Mouse (Mus musculus): ENCODE data around the gene Cpvl. TPM values are rescaled to one million over a fixed set of nuclear protein-coding genes. Genes with fewer than 3 reads are reported as not detected.

Gene Cpvl
- polyA plus RNA-seq, 1 experiment from 2014 or later: not detected

DNA sequence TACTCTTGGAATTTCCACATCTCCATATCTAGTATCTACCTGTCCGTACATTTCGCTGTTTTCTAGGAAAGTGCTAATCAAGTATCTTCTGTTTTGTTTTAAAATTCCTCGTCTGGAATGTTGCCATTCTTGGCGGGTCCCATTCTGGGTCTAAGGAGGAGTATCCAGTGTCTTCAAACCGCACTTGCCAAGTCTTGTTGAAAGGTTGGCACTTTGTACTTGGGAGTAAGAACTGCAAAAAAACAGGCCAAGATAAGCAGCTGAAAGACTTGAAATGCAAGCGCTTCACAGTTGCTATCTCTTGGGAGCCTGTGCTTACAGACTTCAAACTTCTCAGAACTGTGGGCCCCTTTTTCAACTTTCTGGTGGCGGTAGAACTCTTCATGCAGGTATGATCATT, 58.4 kb downstream of the Cpvl start:
- H3K4me3 ChIP-seq: no peak overlapping the region
- no peaks in the 10 kb centered on the region for H3K36me3 ChIP-seq
- no peaks in the 10 kb centered on the region for H3K9me3 ChIP-seq
- 86% methylated on average over 7 of the region's 7 CpGs for WGBS
- no peak overlapping the region for H3K27ac ChIP-seq (replicated peaks)
- no peak for ATAC-seq (replicated peaks)
- no peaks in the 10 kb centered on the region for H3K27me3 ChIP-seq
- H3K4me2 ChIP-seq (replicated peaks): no peak overlapping the region
- H3K9ac ChIP-seq (replicated peaks): no peak overlapping the region
- no peaks in the 10 kb centered on the region for H3K4me1 ChIP-seq

DNA sequence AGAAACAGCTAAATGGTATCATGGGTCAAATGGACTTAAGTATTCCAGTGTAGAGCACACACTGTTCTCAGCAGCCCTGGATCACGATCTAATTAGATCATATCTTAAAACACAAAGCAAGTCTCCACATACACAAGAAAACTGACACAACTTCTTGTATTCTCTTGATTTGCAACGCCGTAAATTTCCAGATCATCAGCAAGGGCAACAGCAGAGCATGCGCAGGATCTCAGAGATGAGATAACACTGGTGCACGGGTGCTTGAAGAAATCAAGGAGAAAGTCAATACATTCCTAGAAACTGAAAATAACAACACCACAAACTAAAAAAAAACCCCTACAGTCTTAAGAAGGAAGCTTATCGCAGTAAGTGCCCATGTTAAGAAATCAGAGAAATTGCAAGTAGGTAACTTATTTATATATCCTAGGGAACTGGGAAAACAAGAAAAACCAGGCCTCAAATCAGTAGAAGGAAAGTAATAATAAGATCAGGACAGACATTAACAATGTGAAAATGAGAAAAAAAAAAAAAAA, 61.4 kb downstream of the Cpvl start:
- H3K9ac ChIP-seq (replicated peaks): no peak overlapping the region
- H3K27me3 ChIP-seq: no peaks in the 10 kb centered on the region
- H3K27ac ChIP-seq (replicated peaks): no peak overlapping the region
- no peaks in the 10 kb centered on the region for H3K9me3 ChIP-seq
- H3K4me1 ChIP-seq: no peaks in the 10 kb centered on the region
- no peak overlapping the region for H3K4me3 ChIP-seq
- WGBS: 94% methylated on average over 6 of the region's 6 CpGs
- H3K36me3 ChIP-seq: no peaks in the 10 kb centered on the region
- ATAC-seq (replicated peaks): no peak
- H3K4me2 ChIP-seq (replicated peaks): no peak overlapping the region

DNA sequence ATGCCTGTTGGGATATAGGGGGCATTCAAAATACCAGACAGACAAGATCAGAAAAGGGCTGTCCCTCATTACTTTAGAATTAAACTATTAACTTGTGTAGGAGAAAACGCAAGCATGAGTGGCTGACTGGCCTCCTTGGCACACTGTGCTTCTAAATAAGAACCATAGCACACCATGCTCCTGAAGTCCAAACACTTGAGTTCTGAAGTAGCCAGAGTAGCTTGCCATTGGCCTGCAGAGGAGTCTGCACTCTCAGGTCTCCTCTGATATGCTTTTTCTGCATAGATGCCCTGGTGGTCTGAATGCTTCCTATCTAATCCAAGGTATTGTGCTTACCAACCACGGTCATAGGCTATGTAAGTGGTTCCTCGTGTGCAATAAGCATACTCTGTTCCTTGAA, 63.1 kb downstream of the Cpvl start:
- H3K4me3 ChIP-seq: no peak overlapping the region
- H3K4me2 ChIP-seq (replicated peaks): no peak overlapping the region
- no peak for ATAC-seq (replicated peaks)
- no peak overlapping the region for H3K27ac ChIP-seq (replicated peaks)
- WGBS: 83% methylated on average over 3 of the region's 3 CpGs
- H3K9me3 ChIP-seq: no peaks in the 10 kb centered on the region
- no peaks in the 10 kb centered on the region for H3K4me1 ChIP-seq
- H3K27me3 ChIP-seq: no peaks in the 10 kb centered on the region
- no peak overlapping the region for H3K9ac ChIP-seq (replicated peaks)
- no peaks in the 10 kb centered on the region for H3K36me3 ChIP-seq

DNA sequence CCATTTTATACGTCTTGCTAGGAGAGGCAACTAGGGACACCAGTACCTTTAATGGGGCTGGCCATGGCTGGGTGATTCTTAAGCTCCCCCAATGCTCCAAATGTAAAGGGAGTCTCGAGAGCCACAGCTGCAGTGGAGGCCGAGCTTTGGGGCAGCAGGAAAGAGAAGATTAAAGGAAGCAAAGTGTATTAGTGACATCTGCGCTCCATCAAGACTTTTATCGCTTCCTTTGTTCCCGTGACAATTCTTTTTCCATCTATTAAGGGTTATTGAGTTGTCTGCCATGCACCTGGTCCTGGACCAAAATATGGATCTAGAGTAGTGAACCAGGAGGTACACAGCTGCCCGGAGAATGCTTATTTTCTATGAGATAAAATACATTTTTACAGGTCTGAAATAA, 65.3 kb downstream of the Cpvl start:
- H3K4me2 ChIP-seq (replicated peaks): no peak overlapping the region
- H3K4me1 ChIP-seq: peaks cover 11% of the 10 kb centered on the region
- H3K9me3 ChIP-seq: no peaks in the 10 kb centered on the region
- H3K9ac ChIP-seq (replicated peaks): no peak overlapping the region
- H3K27ac ChIP-seq (replicated peaks): no peak overlapping the region
- no peaks in the 10 kb centered on the region for H3K27me3 ChIP-seq
- no peak for ATAC-seq (replicated peaks)
- H3K4me3 ChIP-seq: no peak overlapping the region
- 50% methylated on average over 7 of the region's 7 CpGs for WGBS
- H3K36me3 ChIP-seq: no peaks in the 10 kb centered on the region

DNA sequence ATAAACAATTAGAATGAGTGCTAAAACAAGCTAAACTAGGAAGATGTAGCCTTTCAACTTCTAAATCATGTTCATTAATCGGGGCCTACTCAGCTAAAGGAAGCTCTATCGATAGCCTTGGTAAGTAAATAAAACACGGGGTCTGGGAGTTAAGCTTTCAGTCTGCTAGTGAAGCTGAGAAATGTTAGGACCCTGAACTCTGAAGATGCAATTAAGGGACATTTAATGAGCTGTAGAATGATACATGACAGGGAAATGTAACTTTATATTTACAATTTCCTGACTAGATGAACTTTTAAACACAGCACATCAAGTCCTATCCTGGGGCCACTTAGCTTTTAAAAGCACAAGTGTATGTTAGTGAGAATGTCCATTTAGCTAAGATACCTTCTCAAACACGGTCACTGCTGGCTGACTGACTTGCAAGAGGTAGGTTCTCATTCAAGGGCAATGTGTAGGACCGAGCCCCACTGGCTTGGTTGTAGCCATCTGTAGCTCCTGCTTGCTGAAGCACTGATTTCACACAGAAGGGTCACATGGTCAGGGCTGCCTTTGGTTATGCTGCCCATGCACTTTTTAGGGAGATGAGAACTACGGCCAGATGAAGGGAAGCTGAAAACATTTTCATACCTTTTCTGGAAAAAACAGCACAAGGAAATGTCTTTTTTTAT, 66.2 kb downstream of the Cpvl start:
- 89% methylated on average over 6 of the region's 6 CpGs for WGBS
- no peak overlapping the region for H3K27ac ChIP-seq (replicated peaks)
- ATAC-seq (replicated peaks): no peak
- H3K4me3 ChIP-seq: no peak overlapping the region
- no peak overlapping the region for H3K4me2 ChIP-seq (replicated peaks)
- no peaks in the 10 kb centered on the region for H3K27me3 ChIP-seq
- H3K36me3 ChIP-seq: no peaks in the 10 kb centered on the region
- H3K9me3 ChIP-seq: no peaks in the 10 kb centered on the region
- no peak overlapping the region for H3K9ac ChIP-seq (replicated peaks)
- H3K4me1 ChIP-seq: peaks cover 11% of the 10 kb centered on the region

DNA sequence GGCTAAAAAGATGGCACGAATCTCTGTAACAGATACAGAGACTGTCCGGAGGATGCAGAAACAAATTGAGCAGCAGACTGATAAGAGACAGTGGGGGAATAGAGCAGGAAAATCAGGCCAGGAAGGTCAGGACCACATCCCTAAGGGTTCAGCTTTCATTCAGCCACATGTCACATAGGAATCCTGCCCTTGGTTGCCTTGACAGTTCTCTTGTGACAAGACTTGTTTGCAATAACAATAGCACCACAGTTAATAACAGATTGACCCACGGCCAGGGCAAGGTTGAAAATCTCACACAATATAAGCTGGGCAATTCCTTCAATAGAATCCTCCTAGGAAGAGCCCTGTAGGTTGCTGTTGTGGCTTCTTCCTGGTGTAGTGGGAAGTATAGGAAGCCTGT, 68.5 kb downstream of the Cpvl start:
- H3K27me3 ChIP-seq: no peaks in the 10 kb centered on the region
- no peaks in the 10 kb centered on the region for H3K9me3 ChIP-seq
- H3K36me3 ChIP-seq: no peaks in the 10 kb centered on the region
- no peak overlapping the region for H3K27ac ChIP-seq (replicated peaks)
- 13% methylated on average over 3 of the region's 3 CpGs for WGBS
- no peak overlapping the region for H3K9ac ChIP-seq (replicated peaks)
- no peak overlapping the region for H3K4me3 ChIP-seq
- no peak overlapping the region for H3K4me2 ChIP-seq (replicated peaks)
- ATAC-seq (replicated peaks): no peak
- peaks cover 11% of the 10 kb centered on the region for H3K4me1 ChIP-seq

DNA sequence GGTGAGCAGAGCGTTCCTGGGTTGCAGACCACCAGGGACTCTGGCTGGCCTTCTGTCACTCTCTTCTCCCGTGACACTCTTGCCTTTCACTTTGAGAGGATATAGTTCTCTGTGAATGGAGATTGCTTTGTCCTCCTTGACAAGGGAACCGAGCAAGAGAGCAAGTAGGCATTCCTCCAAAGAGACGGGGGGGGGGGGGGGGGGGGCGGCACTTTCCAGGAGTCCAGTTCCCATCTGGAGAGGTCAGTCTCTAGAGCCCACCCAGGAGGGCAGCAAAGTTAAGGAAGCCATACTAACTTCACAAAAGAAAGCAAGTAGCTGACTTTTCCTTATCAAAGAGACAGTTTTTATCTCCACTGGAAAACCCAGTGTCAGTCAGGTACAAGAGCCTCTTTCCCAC, 69.0 kb downstream of the Cpvl start:
- no peak for ATAC-seq (replicated peaks)
- Histone ChIP-seq H3K27ac (replicated peaks) (no peak overlapping the region), H3K36me3 (no peaks in the 10 kb centered on the region), H3K27me3 (no peaks in the 10 kb centered on the region), H3K4me2 (replicated peaks) (no peak overlapping the region), H3K4me1 (peaks cover 11% of the 10 kb centered on the region), H3K9ac (replicated peaks) (no peak overlapping the region), H3K4me3 (no peak overlapping the region), H3K9me3 (no peaks in the 10 kb centered on the region)
- WGBS: 8% methylated on average over 4 of the region's 5 CpGs

DNA sequence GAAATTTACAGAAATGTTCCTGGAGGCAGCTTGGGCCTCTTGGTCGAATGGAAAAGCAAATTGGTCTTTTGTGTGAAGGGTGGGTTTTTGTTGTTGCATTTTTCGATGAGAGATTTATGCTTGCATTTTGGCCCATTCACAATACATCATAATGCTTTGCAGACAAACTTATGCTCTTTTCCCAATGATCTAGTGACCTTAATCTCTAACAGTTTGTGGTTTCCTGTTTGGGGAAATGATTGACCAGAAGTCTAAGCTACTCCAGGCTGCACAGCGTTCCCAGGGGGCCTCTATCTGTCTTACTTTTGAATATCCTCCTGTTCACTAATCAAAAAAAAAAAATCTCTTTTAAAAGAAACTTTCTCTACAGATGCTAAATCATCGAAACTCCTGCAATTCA, 71.6 kb downstream of the Cpvl start:
- Histone ChIP-seq H3K27ac (replicated peaks) (no peak overlapping the region), H3K4me3 (no peak overlapping the region), H3K4me2 (replicated peaks) (no peak overlapping the region), H3K9ac (replicated peaks) (no peak overlapping the region), H3K27me3 (no peaks in the 10 kb centered on the region), H3K36me3 (no peaks in the 10 kb centered on the region), H3K4me1 (peaks cover 11% of the 10 kb centered on the region), H3K9me3 (no peaks in the 10 kb centered on the region)
- no peak for ATAC-seq (replicated peaks)
- 42% methylated on average over 4 of the region's 4 CpGs for WGBS

DNA sequence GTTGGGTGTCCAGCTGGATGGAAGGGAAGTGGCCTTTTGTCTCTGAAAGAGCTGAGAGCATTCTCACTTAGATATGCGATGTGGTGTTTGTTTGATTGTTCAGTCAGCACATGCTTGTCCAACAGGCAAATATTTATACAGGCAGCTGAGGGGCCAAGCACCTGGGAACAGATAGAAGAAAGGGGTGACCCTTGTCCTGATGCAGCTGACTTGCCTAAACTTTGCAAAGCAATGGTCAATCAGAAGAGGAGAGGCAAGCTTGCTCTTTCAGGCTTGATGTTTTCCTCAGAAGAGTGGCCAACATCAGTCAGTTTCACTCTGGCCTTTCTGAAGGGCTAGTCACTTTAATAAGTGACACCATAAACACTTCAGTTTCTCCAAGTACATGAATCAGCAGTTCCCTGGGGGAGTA, 72.4 kb downstream of the Cpvl start:
- Histone ChIP-seq H3K4me3 (no peak overlapping the region), H3K36me3 (no peaks in the 10 kb centered on the region), H3K4me2 (replicated peaks) (no peak overlapping the region), H3K27me3 (no peaks in the 10 kb centered on the region), H3K4me1 (peaks cover 11% of the 10 kb centered on the region), H3K9me3 (no peaks in the 10 kb centered on the region), H3K9ac (replicated peaks) (no peak overlapping the region), H3K27ac (replicated peaks) (no peak overlapping the region)
- ATAC-seq (replicated peaks): no peak
- WGBS: 66% methylated on average over 1 of the region's 1 CpGs

DNA sequence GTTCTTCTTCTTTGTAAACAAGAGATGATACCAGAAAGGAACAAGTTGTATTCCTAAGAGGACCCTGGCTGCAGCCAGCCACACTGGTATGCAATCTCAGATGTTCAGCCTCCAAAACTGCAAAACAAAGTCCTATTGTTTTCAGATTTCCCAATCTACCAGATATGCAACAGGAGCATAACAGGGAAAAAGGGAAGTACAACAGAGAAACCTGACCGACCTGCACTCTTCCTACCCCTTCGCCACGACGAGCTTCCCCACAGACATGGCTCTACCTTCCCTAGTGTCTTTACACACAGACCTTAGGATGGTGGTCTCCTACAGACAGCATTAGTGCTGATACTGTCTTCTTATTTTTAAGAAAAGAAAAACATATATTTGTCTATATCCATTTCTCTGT, 72.9 kb downstream of the Cpvl start:
- H3K36me3 ChIP-seq: no peaks in the 10 kb centered on the region
- H3K27ac ChIP-seq (replicated peaks): no peak overlapping the region
- peaks cover 11% of the 10 kb centered on the region for H3K4me1 ChIP-seq
- WGBS: 87% methylated on average over 4 of the region's 4 CpGs
- H3K9ac ChIP-seq (replicated peaks): no peak overlapping the region
- H3K4me3 ChIP-seq: no peak overlapping the region
- H3K27me3 ChIP-seq: no peaks in the 10 kb centered on the region
- ATAC-seq (replicated peaks): no peak
- H3K4me2 ChIP-seq (replicated peaks): no peak overlapping the region
- H3K9me3 ChIP-seq: no peaks in the 10 kb centered on the region

DNA sequence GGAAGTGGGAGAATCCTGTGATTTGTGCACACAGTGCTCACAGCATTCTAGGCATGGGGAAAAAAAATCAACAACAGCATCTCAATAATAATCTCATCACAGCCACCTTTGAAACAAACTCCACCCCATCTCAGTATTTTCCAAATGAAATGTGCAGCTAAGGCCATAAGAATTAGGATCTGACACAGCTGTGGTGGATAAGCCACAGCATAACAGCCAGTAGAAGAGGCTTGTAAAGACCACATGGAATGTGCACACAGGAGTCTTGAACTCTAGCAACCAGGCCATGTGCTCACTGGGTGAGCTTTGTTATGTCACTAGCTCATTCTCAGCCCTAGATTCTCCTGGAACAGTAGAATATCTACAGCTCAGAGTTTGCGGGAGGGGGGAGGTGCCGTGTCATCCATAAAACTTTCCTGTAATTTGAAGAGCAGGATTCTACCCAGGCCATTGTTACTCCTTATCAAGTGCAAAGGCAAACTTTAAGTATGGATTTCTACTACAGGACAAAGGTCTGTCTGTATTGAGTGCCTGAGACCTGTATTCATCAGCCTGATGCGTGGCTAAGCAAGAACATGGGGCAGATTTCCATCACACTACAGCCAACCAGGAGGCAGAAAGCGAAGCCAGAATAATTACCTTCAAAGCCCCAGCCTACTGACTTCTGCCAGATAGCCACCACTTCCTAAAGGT, 73.6 kb downstream of the Cpvl start:
- Histone ChIP-seq H3K4me2 (replicated peaks) (no peak overlapping the region), H3K27ac (replicated peaks) (no peak overlapping the region), H3K4me1 (peaks cover 8% of the 10 kb centered on the region), H3K4me3 (no peak overlapping the region), H3K27me3 (no peaks in the 10 kb centered on the region), H3K9me3 (no peaks in the 10 kb centered on the region), H3K36me3 (no peaks in the 10 kb centered on the region), H3K9ac (replicated peaks) (no peak overlapping the region)
- 89% methylated on average over 4 of the region's 4 CpGs for WGBS
- ATAC-seq (replicated peaks): no peak

DNA sequence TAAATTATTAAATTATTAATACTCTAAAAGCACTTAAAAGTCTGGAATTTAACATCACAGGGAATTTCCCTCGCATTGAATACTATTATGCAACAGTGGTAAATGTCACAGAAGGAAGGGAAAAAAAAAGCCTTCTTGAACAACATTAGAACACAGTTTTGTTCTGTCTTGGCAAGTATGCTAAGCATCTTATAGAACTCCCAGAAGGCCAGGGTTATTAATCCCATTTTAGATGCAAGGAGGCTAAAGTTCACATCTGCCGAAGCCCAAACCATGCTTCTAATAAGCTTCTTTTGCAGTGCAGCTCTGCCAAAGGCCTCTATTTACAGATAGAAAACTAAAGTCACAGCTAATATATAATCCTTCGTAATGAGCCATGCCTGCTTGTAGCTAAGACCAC, 74.3 kb downstream of the Cpvl start:
- Histone ChIP-seq H3K27ac (replicated peaks) (no peak overlapping the region), H3K4me1 (peaks cover 3% of the 10 kb centered on the region), H3K27me3 (no peaks in the 10 kb centered on the region), H3K9ac (replicated peaks) (no peak overlapping the region), H3K36me3 (no peaks in the 10 kb centered on the region), H3K4me3 (no peak overlapping the region), H3K9me3 (no peaks in the 10 kb centered on the region), H3K4me2 (replicated peaks) (no peak overlapping the region)
- ATAC-seq (replicated peaks): no peak
- 47% methylated on average over 3 of the region's 3 CpGs for WGBS

DNA sequence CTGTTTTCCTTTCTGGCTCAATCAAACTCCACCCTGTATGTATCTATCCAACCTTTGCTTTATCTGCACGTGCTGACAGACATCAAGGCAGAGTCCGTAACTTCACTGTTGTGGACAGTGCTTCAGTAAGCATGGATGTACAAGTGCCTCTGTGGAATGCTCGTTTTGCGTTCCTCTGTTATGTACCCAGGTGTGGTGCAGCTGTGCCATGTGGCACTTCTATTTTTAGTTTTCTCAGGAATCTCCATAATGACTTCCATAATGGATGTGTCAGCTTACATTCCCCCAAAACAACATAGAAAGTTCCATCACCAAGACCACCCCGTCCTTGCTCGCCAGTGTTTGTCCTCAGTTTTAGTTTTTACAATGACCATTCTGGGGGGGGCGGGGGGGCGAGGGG, 76.7 kb downstream of the Cpvl start:
- 82% methylated on average over 8 of the region's 8 CpGs for WGBS

More for the DNA sequence above, 76.7 kb downstream of the Cpvl start:
- H3K27ac ChIP-seq (replicated peaks): no peak overlapping the region
- H3K4me3 ChIP-seq: no peak overlapping the region
- no peaks in the 10 kb centered on the region for H3K27me3 ChIP-seq
- no peak overlapping the region for H3K4me2 ChIP-seq (replicated peaks)
- no peaks in the 10 kb centered on the region for H3K4me1 ChIP-seq
- no peak for ATAC-seq (replicated peaks)
- H3K36me3 ChIP-seq: no peaks in the 10 kb centered on the region
- H3K9ac ChIP-seq (replicated peaks): no peak overlapping the region
- no peaks in the 10 kb centered on the region for H3K9me3 ChIP-seq

Measured in forebrain, embryonic 15.5 days (tissue).